Mouse (Mus musculus) left cerebral cortex, postnatal 36 days (tissue): Measurements from ENCODE around the gene Mier2. TPM values are rescaled to one million over a fixed set of nuclear protein-coding genes. Genes with fewer than 3 reads are reported as not detected.
A peak's percentile ranks its signal among the peaks of the same experiment; 100 is the strongest.

Experiments
- DNase-seq, 2 experiments: peaks; one replicate each; pipeline ENCODE4 v3.0.0; 2021 to 2022; ENCODE audit warnings: low spot score in 2 of 2, mixed read lengths in 1 of 2
- intact Hi-C: fragments of 180-260 bp; cut with DNase I; formaldehyde crosslinking; loops from one replicate; pipeline ENCODE4 v1.15.1; 2025
- total RNA-seq, 2 experiments: library from RNA; stranded (reverse); gene quantifications; 2 replicates each; pipeline ENCODE4 v1.2.3; 2021

Gene Mier2
- total RNA-seq: 10 to 100 TPM; 41.9 to 55.9 TPM

DNA sequence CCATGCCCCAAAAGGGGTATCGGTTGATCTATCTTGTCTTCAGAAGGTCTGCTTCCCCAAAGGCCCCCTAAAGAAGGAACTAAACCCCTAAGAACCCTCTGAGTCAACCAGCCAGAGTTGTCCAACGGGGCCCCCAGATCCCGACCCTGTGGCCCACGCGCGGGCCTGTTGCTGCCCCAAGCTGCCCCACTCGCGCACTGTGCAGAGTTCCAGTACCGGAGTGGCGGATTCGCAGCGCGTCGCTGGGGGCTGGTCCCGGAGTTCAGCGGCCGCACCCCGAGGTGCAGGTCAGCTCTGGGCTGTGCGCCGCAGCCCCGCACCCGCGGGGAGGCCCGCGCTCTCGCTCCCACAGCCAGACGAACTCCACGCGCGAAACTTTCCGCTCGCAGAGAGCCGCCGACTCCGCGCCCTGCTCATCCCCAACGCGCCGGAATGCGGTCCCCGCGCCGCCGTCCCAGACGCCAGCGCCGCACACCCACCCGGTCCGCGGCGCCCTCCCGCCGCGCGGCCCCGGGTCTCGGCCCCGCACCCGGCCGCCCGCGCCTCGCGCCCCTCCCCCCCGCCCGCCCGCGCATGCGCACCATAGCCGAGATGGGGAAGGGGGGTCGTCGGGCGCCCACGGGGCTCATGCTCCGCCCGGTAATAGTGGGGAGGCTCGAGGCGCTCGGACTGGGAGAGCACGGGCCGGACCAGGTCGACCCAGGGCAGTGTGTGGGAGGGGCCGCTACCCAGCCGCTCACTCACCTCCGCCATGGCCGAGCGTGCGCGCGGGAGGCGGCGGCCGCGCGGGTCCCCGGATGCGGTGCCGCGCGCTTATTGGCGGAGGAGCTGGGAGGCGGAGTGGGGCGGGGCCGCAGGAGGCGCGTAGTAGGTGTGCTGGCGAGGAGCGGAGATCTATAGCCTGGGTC lies at the start of gene Mier2:
TSS of gene Mier2 (minus strand) at position 870 of the 908 bp plus-strand sequence.
- intact Hi-C loops: no loop called here
- peak; percentile 82 to 87 for DNase-seq

DNA sequence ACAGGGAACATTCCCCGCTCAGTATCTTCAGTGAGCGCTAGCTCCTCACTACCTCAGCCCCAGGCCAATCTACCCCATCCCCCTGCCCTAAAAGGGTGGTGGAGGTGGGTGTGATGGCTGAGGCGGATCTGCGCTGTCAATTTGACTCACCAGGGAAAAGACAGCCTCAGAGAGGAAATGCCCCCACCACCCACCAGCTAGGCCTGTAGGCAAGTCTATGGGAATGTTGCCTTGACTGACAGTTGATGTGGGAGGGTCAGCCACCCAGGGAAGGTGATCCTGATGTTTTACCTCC lies 42.9 kb upstream of the Mier2 start:
- intact Hi-C loops: no loop called here
- DNase-seq: peak in 1 of 2 experiments; percentile 60

DNA sequence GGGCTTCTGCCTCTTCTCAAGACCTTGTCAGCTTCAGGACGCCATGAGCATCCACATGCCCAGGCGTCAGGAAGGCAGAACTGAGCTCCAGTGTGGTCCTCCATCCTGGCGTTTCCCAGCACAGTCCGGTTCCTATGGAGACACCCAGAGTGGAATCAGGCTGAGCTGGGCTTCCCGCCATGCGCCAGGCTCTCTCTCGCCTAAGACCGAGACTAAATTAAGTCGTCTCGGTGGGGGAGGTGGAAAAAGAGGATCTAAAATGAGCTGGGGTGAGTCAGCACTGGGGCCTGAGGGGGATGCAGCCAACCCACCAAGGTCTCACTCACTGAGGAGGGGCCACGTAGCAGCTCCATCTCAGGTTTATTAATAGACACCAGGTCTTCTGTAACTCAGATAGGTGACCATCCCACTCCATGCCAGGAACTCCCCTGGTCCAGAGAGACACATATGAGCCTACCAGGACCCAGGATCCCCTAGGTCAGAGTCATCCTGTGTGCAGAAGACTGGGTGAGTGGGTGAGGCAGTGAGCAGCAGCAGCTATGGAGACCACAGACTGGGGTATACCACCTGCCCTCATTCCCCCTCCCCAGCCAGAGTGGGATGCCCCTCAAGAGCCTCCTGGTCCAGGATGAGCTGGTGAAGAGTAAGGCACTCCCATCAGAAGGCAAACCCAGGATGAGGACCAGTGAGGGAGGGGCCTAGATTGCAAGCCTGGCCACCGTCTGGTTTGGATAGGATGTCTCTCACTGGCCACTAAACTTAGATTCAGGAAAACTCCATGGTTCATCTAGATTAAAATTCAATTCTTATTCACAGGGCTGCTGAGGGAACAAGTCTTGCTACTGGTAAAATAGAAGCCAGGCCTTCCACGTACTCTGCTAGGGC lies 42.3 kb upstream of the Mier2 start:
- intact Hi-C loops: no loop called here

DNA sequence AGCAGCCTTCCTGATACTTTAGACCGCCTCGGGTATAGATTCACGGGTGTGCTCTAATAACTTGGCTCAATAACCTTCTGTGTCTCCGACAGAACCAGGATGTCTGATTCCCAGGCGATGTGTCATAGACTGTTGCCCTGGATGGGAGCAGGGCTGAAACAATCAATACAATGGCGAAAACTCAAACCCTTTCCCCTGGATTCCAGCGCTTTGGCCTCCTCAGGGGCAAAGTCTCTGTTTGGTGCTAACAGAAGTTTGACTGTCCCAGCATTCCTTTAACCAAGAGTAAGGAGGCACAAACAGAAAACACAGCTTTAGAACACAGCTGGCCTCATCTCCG lies 40.6 kb upstream of the Mier2 start:
- intact Hi-C loops: loop anchor here (1.0 to 2.0 kb wide), 2 partner anchors 53 to 74 kb away; partner anchors contain the start of gene Tpgs1
- DNase-seq: no peak

More for the DNA sequence above, 42.3 kb upstream of the Mier2 start:
- DNase-seq: peak; percentile 77 to 84

DNA sequence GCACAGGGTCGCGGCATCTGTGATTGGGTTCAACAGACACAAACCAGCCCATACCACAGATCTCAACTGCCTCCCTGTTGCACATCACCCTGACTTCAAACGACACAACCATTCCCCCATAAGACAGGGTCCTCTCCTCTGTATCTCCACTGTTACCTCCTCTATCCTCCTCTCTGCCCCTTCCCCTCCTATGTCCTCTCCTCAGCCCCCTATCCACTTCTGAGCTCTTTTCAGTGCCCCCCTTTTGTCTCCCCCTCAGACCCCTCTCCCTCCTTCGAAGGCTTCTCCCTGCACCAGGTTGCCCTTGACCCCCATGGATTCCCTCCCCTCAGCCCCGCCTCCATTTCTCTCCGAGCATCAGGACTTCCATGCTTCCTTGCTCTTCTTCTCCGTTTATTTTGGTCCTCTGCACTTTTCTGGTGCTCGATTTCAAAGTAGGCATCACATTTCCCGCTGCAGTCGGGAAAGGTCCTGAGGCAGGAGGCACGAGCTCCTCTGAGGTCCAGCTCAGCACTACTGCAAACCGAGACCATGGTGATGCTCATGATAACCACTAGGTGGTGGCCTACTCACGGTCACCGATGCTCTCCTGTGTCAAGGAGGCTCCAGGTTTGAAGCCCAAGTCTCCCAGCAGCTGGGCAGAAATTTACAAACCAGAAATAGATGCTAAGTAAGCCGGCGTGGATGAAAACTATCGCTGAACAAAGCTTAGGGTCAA lies 40.0 kb upstream of the Mier2 start:
- peak in 1 of 2 experiments; percentile 64 for DNase-seq
- intact Hi-C loops: loop anchor here (1.0 to 2.0 kb wide), 2 partner anchors 54 to 74 kb away; partner anchors contain the start of gene Tpgs1

DNA sequence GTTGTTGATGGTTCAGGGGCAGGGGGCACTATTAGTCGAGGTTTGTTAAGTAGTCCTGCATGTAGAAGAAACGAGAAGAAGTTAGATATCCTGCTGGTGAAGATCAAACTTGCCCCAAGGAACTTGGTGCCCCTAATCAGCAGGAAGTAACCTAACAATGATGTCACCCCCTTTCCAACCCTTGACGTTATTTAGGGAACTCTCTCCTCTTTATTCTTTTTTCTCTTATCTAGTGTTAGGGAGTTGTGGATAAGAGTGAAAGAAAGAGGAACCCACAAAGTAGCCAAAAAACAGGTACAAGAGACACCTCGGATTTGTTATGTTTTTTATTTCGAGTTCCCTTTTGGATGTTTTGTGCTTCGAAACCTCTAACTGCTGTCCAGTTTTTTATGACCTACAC lies 39.1 kb upstream of the Mier2 start:
- DNase-seq: no peak
- intact Hi-C loops: loop anchor here (2.0 kb wide), 1 partner anchor 55 kb away; no protein-coding TSS in a partner anchor

DNA sequence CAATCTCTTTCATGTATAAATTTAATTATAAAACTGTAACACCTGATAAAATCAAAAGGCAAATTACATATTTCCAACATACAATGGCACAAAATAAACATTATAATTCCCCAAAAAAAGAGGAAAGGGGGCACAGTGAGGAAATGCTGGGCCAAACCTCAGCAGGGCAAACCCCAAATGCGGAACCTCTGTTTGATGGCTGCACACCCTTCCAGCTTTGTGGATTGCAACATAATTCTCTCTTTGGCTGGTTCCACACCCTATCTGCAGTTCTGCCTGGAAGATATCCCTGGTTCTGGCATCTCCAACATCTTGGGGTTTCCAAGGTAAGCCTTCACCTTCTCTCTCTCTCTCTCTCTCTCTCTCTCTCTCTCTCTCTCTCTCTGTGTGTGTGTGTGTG lies 35.7 kb upstream of the Mier2 start:
- DNase-seq: no peak
- intact Hi-C loops: no loop called here

DNA sequence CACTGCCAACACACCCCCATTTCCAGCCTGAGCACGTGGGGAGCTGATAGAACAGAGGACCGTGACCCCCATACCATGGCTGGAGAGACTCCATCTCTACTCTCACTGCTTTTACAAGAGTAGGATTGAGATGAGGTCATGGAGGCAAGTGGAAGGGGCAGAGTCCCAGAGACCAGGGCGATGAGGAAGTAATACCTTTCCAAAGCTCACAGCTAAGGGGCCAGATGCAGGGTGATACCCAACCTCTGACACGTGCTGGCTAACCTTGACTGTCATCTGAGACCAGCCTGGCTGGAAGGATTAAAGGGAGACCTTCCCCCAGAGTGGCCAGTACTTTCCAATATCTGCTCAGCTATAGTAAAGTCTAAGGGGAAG lies 32.7 kb upstream of the Mier2 start:
- intact Hi-C loops: no loop called here
- no peak for DNase-seq

DNA sequence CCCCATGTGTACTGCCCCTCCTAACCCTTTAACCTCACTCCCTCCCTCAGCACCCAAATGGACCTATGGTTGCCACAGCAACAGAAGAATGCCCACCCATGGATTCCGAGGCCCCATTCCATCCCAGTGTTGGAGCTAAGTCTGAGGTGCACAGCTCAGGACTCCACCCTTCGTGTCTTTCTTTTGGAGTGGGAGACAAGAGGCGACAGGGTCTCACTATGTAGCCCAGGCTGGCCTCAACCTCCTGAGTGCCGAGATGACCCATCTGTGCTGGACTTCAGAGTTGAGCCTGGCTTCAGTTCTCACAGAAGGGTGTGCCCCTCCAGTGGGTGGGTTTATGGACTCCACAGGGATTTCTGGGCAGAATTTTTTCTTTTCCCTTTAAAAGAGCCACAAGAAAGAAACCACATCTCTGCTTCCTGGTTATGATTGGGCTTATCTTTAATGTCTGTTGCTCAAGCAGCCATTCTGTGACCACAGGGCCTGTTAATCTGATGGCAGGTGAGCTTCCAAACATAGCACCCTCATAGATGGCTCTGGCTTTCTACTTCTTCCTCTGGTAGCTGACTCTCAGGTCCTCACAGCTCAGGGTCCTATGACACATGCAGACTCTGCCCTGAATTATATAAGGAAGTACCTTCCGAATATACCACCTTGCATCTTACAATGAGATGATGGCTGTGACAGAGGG lies 32.2 kb upstream of the Mier2 start, which contains the start of gene Theg:
TSS of gene Theg (minus strand) at position 271 of the 691 bp plus-strand sequence.
- no peak for DNase-seq
- intact Hi-C loops: no loop called here

DNA sequence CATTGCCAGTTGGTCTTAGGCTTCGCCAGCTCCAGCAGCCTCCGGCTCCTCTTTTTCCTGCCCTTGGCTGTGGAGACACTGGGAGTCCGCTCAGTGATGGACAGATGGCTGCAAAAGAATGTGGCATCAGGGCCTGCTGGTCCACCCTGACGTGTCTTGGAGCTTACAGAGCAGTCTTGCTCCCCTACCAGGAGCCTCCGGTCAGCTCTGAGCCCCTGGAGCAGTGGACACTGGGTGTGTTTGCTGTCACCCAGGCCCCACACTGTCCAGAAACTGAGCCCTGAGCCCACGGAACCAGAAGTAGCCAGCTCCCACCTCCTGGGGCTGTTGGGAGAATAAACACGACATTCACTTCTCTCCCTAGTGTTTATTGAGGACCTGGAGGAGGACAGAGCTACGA lies 31.2 kb upstream of the Mier2 start:
- DNase-seq: no peak
- intact Hi-C loops: no loop called here

DNA sequence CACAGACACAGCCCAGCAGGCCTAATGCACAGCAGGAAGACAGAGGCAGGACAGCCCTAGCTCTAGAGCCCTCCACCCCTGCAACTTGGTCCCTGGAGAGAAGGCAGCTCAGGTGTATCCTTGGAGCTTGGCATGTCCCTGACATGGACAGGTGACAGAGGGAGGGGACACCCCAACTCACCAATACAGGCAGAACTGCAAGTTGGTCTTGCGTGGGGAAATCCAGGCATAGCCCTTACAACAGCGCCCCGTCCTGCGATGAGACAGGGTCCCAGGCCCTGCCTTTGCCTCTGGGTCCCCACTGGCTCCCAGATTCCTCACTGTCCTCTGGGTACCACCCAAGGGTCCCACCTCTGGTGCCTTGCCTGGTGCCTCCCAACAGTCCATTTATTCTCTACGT lies 30.7 kb upstream of the Mier2 start:
- intact Hi-C loops: no loop called here
- DNase-seq: no peak

DNA sequence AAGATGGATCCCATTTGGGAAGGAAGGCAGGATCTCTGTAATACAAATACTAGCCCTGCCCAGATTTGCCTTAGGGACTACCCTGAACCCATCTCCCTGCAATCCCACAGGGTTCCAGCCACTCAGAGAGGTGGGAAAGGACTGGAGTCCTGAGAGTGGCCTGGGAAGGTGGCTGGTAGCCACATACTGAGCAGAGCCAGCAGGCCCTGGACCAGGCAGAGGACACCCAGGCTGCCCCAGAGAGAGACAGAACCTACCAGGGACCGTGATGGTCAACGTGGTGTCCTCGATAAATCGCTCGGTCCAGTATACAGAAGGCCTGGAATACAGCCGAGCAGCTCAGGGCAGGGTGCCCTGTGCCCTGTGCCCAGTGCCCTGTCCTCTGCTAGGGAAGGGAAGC lies 30.1 kb upstream of the Mier2 start:
- DNase-seq: no peak
- intact Hi-C loops: no loop called here

DNA sequence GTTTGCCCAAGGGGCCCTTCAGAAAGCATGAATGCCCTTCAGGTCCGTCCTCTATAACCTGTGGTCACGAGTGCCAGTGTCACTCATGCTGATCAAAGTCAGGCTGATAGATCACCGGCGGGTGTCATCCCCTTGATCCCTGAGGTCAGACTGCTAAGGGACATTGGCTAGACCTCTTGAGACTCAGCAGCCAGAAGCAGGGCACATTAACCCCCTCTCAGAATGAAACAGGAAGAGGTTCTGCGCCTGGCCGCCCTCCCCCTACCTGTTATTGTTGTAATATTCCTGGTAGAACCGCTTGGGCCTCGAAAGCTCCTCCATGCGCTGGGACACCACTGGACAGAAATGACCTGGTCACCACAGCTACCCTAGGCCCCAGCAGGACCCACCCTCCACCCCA lies 29.4 kb upstream of the Mier2 start:
- DNase-seq: no peak
- intact Hi-C loops: no loop called here

DNA sequence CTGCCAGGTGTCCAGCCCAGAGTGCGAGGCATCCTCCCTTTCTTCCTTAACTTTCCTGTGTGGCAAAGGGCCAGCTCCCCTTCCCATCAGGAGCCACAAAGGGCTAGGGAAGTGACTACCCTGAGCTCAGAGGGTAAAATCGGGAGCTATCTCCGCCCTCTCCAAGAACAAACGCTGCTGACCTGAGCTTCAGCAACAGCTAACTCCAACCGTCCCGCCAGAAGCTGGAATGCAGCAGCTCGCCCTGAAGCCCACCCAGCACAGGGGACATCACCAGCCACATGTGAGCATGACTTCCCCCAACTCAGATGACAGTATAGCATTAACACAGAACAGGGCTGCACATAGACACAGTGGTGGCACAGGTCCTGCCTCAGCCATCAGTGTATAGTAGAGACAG lies 29.0 kb upstream of the Mier2 start:
- DNase-seq: no peak
- intact Hi-C loops: no loop called here

DNA sequence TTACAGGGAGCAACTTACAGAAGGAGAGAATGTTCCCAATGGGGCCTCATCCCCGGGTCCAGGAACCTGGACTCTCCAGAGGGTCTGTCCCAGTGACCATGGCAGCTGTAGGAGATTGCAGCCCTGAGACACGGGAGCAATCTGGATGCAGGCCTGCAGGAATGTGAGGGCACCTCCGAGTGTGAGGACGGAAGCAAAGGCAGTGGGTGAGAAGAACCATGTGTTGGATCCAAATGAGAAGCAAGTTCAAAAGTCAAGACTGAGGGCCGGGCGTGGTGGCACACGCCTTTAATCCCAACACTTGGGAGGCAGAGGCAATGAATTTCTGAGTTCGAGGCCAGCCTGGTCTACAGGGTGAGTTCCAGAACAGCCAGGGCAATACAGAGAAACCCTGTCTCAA lies 26.5 kb upstream of the Mier2 start:
- no peak for DNase-seq
- intact Hi-C loops: no loop called here

DNA sequence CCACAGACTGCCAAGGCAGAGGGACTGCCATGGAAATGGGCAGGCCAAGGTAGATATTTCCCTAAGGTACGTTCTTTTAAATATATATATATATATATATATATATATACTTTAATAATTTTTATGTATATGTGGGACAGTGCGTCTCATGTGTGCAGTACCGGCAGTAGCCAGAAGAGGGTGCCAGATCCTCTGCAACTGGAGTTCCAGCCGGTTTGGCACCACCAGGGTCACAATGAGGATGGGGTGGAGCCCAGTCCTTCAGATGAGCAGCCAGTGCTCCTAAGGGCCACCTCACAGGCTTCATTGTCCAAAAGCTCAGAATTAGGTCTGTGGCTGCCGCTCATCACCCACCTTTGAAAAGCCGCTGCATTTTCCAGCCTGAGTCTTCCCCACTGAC lies 25.8 kb upstream of the Mier2 start:
- intact Hi-C loops: no loop called here
- DNase-seq: no peak

DNA sequence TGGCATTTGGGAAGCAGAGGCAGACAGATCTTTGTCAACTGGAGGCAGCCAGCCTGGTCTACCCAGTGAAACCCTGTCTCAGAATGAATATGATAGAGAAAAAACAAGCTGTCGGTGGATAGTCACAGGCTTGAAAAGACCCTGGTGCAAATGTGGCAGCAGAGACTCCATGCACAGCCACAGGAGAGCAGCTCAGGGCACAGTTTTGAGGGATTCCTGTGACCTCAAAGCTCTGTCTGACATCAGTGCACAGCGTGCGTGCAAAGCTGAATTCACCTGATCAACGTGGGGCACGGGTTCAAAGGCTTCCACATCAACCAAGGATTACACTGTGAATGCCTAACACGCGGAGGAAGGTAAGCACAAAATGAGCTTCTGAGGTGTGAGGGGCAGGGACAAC lies 25.4 kb upstream of the Mier2 start:
- no peak for DNase-seq
- intact Hi-C loops: no loop called here

DNA sequence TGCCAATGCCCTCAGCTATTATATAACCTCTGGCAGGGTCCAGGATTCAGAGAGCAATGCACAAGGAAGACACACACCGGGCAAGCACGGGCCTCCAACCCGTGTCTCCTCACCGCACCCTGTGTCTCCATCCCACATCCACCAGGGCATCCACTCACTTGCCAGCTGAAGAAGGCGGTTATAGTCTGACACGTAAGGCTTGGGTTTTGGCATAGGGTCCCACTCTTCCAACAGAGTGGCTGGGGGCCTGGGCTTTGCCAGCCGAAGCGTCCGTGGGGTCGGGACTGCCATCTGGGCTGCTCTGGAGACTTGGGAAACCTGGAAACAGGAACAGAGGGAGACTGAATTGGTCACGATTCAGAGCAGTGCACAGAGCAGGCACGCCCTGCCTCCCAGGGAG lies 24.8 kb upstream of the Mier2 start:
- intact Hi-C loops: no loop called here
- no peak for DNase-seq

DNA sequence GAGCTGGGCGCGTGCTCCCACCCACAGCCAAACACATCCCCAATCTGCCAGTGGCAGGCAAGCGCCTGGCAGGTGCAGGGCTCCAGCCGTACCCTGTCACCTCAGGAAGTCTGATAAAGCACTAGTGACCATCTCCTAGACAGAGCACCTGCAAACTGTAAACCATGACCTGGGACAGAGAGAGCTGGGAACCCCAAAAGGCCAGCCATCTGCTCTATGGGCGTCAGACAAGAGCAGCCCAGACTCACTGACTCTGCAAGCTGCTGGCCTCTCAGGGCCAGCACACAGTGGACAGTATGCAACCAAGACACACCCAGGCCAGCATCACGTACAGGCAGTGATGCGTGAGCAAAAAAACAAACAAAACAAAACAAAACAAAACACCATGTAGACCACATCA lies 23.9 kb upstream of the Mier2 start:
- no peak for DNase-seq
- intact Hi-C loops: no loop called here

DNA sequence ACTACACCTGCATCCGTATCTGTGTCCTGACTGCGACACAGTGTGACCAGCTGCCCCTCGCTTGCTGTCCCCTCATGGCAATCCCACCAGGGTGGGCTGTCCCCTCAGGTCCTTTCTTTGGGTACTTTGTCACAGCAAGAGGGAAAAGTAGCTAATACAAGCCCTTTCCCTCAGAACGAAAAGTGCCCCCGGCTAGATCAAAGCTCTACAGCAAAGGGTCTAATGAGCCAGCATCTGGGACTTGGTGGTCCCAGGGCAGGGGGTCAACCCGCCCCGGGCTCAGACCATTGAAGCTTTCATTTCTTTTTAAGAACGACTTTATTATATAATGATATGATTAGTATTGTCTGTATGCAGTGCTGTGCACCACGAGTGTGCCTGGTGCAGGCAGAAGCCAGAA lies 23.3 kb upstream of the Mier2 start:
- intact Hi-C loops: no loop called here

More for the DNA sequence above, 23.3 kb upstream of the Mier2 start:
- no peak for DNase-seq
